Comparison of ENCODE assay signal across 25 mouse cellular contexts in genomic region chr3:90078224-90078623, GRCm38 (mm10). TPM values are rescaled to one million over a fixed set of nuclear protein-coding genes. Genes with fewer than 3 reads are reported as not detected.
A peak's percentile ranks its signal among the peaks of the same experiment; 100 is the strongest.
DNase-seq lines count a peak whose midpoint lies in the region; ATAC-seq and TF ChIP-seq lines count a peak whose summit lies in the region.
"Had no signal": no experiment of that assay in that cellular context is flagged by ENCODE, and none has a peak within 500 bp of the region (broad histone marks: within the 10 kb centered on the region; RNA-seq: fewer than 3 reads in every experiment).

No protein-coding gene starts in this region.

- H3K36me3 ChIP-seq in embryonic facial prominence, embryonic 13.5 days, result no peaks in the 10 kb centered on the region
- H3K36me3 ChIP-seq: embryonic facial prominence, embryonic 12.5 days; forebrain, embryonic 12.5 days; heart, embryonic 12.5 days; hindbrain, embryonic 15.5 days; intestine, embryonic 15.5 days; limb, embryonic 12.5 days had no signal

- ATAC-seq in embryonic facial prominence, embryonic 13.5 days (ENCODE audit: insufficient number of reproducible peaks, insufficient read depth, low FRiP score, low TSS enrichment, low read depth), result no peak
- ATAC-seq: activated CD4-positive, CD25-positive, alpha-beta regulatory T cell, adult 4 months; CD4-positive, CD25-positive, alpha-beta regulatory T cell, adult 4 months; intestine, embryonic 15.5 days had no signal

- no peaks in the 10 kb centered on the region for H3K9me3 ChIP-seq in embryonic facial prominence, embryonic 13.5 days
- H3K9me3 ChIP-seq: embryonic facial prominence, embryonic 12.5 days; forebrain, embryonic 12.5 days; heart, embryonic 12.5 days; hindbrain, embryonic 15.5 days; intestine, embryonic 15.5 days; limb, embryonic 12.5 days had no signal

- WGBS in embryonic facial prominence, embryonic 13.5 days, result 52% methylated on average over 5 of the region's 5 CpGs

- DNase-seq in gastrocnemius, adult 2 months, result no peak
- DNase-seq in gastrocnemius, postnatal 4 days (ENCODE audit: low spot score in 2 of 2), result no peak
- DNase-seq in layer of hippocampus, adult 2 months (ENCODE audit: low spot score in 2 of 2), result no peak
- DNase-seq in layer of hippocampus, postnatal 25 days (ENCODE audit: extremely low spot score in 1 of 2, low spot score in 1 of 2), result no peak
- peak; percentile 43 for DNase-seq in A20 (ENCODE audit: low read depth, low spot score)
- DNase-seq in thymus, postnatal 36 days, result no peak
- no peak for DNase-seq in right cerebral cortex, adult 18-20 months
- DNase-seq: adrenal gland, adult 8-10 months; cerebellum, adult 11-12 months; cerebellum, postnatal 10 days; heart, postnatal 14 days; kidney, adult 9 months; lung, postnatal 10 days; right cerebral cortex, postnatal 25 days; spleen, adult 18-20 months had no signal

- H3K4me3 ChIP-seq in gastrocnemius, adult 2 months, result no peak overlapping the region
- H3K4me3 ChIP-seq in layer of hippocampus, adult 2 months, result no peak overlapping the region
- H3K4me3 ChIP-seq in embryonic facial prominence, embryonic 13.5 days, result no peak overlapping the region

- no peak; the same call in 1 of the 2 replicates for TF ChIP-seq CTCF in gastrocnemius, adult 2 months (IDR thresholded peaks at IDR 0.05)
- TF ChIP-seq CTCF in layer of hippocampus, adult 2 months (conservative IDR thresholded peaks at IDR 0.05), result peak; percentile 43

- peak overlapping the region; percentile 9; the same call in 1 of the 2 replicates for H3K27ac ChIP-seq in gastrocnemius, adult 2 months
- H3K27ac ChIP-seq in layer of hippocampus, adult 2 months, result peak overlapping the region; percentile 43; the same call in 1 of the 2 replicates
- 0 out of 2 replicates have a peak overlapping the region, but pooled peaks have one; percentile 39 for H3K27ac ChIP-seq in embryonic facial prominence, embryonic 13.5 days

- H3K4me2 ChIP-seq in embryonic facial prominence, embryonic 13.5 days, result no peak overlapping the region

- no peaks in the 10 kb centered on the region for H3K27me3 ChIP-seq in embryonic facial prominence, embryonic 13.5 days
- H3K27me3 ChIP-seq: embryonic facial prominence, embryonic 12.5 days; forebrain, embryonic 12.5 days; heart, embryonic 12.5 days; hindbrain, embryonic 15.5 days; intestine, embryonic 15.5 days; limb, embryonic 12.5 days had no signal

- intact Hi-C loops in gastrocnemius, adult 2 months (cut with DNase I), result loop anchor here (10.0 kb wide), 1 partner anchor 303 kb away; the partner anchor contains the start of gene Ube2q1

- peaks cover 35% of the 10 kb centered on the region for H3K4me1 ChIP-seq in embryonic facial prominence, embryonic 13.5 days

- no peak overlapping the region for H3K9ac ChIP-seq in embryonic facial prominence, embryonic 13.5 days
- H3K9ac ChIP-seq: intestine, embryonic 15.5 days had no signal

RNA-seq across cellular contexts. Expression of gene Tpm3, which starts 5.8 kb away (rescaled TPM):
- 1,000 to 10,000 TPM in 1 of 2 experiments, 100 to 1,000 TPM in 1; 428 to 1,099 TPM for total RNA-seq in gastrocnemius, adult 2 months (2021)
- total RNA-seq in gastrocnemius, postnatal 4 days (2021), result 100 to 1,000 TPM; 420 to 508 TPM
- total RNA-seq in layer of hippocampus, adult 2 months (2021), result 100 to 1,000 TPM; 177 to 183 TPM
- 100 to 1,000 TPM; 164 to 185 TPM for total RNA-seq in layer of hippocampus, postnatal 25 days (2021)
- 496 and 525 TPM in 2 replicates for polyA plus RNA-seq in embryonic facial prominence, embryonic 13.5 days (2015; fragmentation: Nextera tagmentation; extraction: Ambion mirVana)

RNA-seq across cellular contexts. Expression of gene Nup210l, which starts 25.7 kb away (rescaled TPM):
- total RNA-seq in gastrocnemius, adult 2 months (2021), result under 1 TPM; 0.05 to 0.11 TPM
- under 1 TPM; 0.13 to 0.17 TPM for total RNA-seq in gastrocnemius, postnatal 4 days (2021)
- under 1 TPM; 0.25 to 0.33 TPM for total RNA-seq in layer of hippocampus, adult 2 months (2021)
- under 1 TPM; 0.42 to 0.59 TPM for total RNA-seq in layer of hippocampus, postnatal 25 days (2021)
- 0.30 and 0.44 TPM in 2 replicates for polyA plus RNA-seq in embryonic facial prominence, embryonic 13.5 days (2015; fragmentation: Nextera tagmentation; extraction: Ambion mirVana)
- polyA plus RNA-seq: erythroblast, embryonic 14.5 days had no signal

RNA-seq across cellular contexts. Expression of gene Ubap2l, which starts 25.8 kb away (rescaled TPM):
- total RNA-seq in gastrocnemius, adult 2 months (2021), result 100 to 1,000 TPM in 1 of 2 experiments, 10 to 100 TPM in 1; 94.5 to 104 TPM
- total RNA-seq in gastrocnemius, postnatal 4 days (2021), result 100 to 1,000 TPM; 170 to 182 TPM
- total RNA-seq in layer of hippocampus, adult 2 months (2021), result 100 to 1,000 TPM; 173 to 179 TPM
- 100 to 1,000 TPM; 144 to 181 TPM for total RNA-seq in layer of hippocampus, postnatal 25 days (2021)
- polyA plus RNA-seq in embryonic facial prominence, embryonic 13.5 days (2015; fragmentation: Nextera tagmentation; extraction: Ambion mirVana), result 231 and 255 TPM in 2 replicates

RNA-seq across cellular contexts. Expression of gene 4933434E20Rik, which starts 26.8 kb away (rescaled TPM):
- total RNA-seq in gastrocnemius, adult 2 months (2021), result 10 to 100 TPM; 82.0 to 93.3 TPM
- total RNA-seq in gastrocnemius, postnatal 4 days (2021), result 10 to 100 TPM; 53.4 to 54.4 TPM
- 100 to 1,000 TPM in 1 of 2 experiments, 10 to 100 TPM in 1; 89.6 to 101 TPM for total RNA-seq in layer of hippocampus, adult 2 months (2021)
- total RNA-seq in layer of hippocampus, postnatal 25 days (2021), result 10 to 100 TPM; 88.7 to 91.7 TPM
- polyA plus RNA-seq in embryonic facial prominence, embryonic 13.5 days (2015; fragmentation: Nextera tagmentation; extraction: Ambion mirVana), result 146 and 149 TPM in 2 replicates
